Mouse (Mus musculus): ENCODE data around the gene Mturn. TPM values are rescaled to one million over a fixed set of nuclear protein-coding genes. Genes with fewer than 3 reads are reported as not detected.

Mturn gene
- polyA plus RNA-seq, 1 experiment from 2014 or later, result 2.5 TPM

GRCm38 (mm10) chr6:54706611-54707172 is 25.3 kb downstream of the Mturn start:
- ATAC-seq, result no peak
- Histone ChIP-seq H3K27me3 (replicated peaks; ENCODE audit: control insufficient read depth, insufficient read depth, low read length) (no peaks in the 10 kb centered on the region; the same call in 1 of the 2 replicates), H3K36me3 (ENCODE audit: control insufficient read depth, insufficient read depth) (no peaks in the 10 kb centered on the region), H3K4me2 (replicated peaks; ENCODE audit: low read depth) (no peak overlapping the region), H3K9ac (ENCODE audit: low read depth, low read length) (no peak overlapping the region), H3K4me3 (ENCODE audit: low read depth, low read length) (no peak overlapping the region), H3K27ac (ENCODE audit: low read depth, low read length) (no peak overlapping the region), H3K9me3 (ENCODE audit: control insufficient read depth) (0 out of 2 replicates have a peak, but pooled peaks cover 2% of the 10 kb centered on the region), H3K4me1 (replicated peaks; ENCODE audit: control insufficient read depth, insufficient read depth, low read length) (no peaks in the 10 kb centered on the region)
- TF ChIP-seq CTCF (IDR thresholded peaks at IDR 0.05; ENCODE audit: low read depth), result no peak
- WGBS, result 87% methylated on average over 3 of the region's 3 CpGs

GRCm38 (mm10) chr6:54708646-54709045 is 27.2 kb downstream of the Mturn start:
- Histone ChIP-seq H3K4me1 (replicated peaks; ENCODE audit: control insufficient read depth, insufficient read depth, low read length) (no peaks in the 10 kb centered on the region), H3K36me3 (ENCODE audit: control insufficient read depth, insufficient read depth) (no peaks in the 10 kb centered on the region), H3K4me2 (replicated peaks; ENCODE audit: low read depth) (no peak overlapping the region), H3K9me3 (ENCODE audit: control insufficient read depth) (0 out of 2 replicates have a peak, but pooled peaks cover 2% of the 10 kb centered on the region), H3K27me3 (replicated peaks; ENCODE audit: control insufficient read depth, insufficient read depth, low read length) (no peaks in the 10 kb centered on the region; the same call in 1 of the 2 replicates), H3K4me3 (ENCODE audit: low read depth, low read length) (no peak overlapping the region), H3K27ac (ENCODE audit: low read depth, low read length) (no peak overlapping the region), H3K9ac (ENCODE audit: low read depth, low read length) (no peak overlapping the region)
- TF ChIP-seq CTCF (IDR thresholded peaks at IDR 0.05; ENCODE audit: low read depth), result no peak
- WGBS, result 96% methylated on average over 4 of the region's 4 CpGs
- no peak for ATAC-seq

- H3K4me3 ChIP-seq (ENCODE audit: low read depth, low read length), result no peak overlapping the region
- 0 out of 2 replicates have a peak, but pooled peaks cover 2% of the 10 kb centered on the region for H3K9me3 ChIP-seq (ENCODE audit: control insufficient read depth)
- TF ChIP-seq CTCF (IDR thresholded peaks at IDR 0.05; ENCODE audit: low read depth), result no peak
- ATAC-seq, result no peak
- H3K36me3 ChIP-seq (ENCODE audit: control insufficient read depth, insufficient read depth), result no peaks in the 10 kb centered on the region
- H3K27me3 ChIP-seq (replicated peaks; ENCODE audit: control insufficient read depth, insufficient read depth, low read length), result no peaks in the 10 kb centered on the region
- no peaks in the 10 kb centered on the region for H3K4me1 ChIP-seq (replicated peaks; ENCODE audit: control insufficient read depth, insufficient read depth, low read length)
- 23% methylated on average over 2 of the region's 2 CpGs for WGBS
- no peak overlapping the region for H3K4me2 ChIP-seq (replicated peaks; ENCODE audit: low read depth)
- H3K9ac ChIP-seq (ENCODE audit: low read depth, low read length), result no peak overlapping the region
- no peak overlapping the region for H3K27ac ChIP-seq (ENCODE audit: low read depth, low read length)
Observed at GRCm38 (mm10) chr6:54715697-54716096, 34.3 kb downstream of the Mturn start.

GRCm38 (mm10) chr6:54718779-54719685 is 37.6 kb downstream of the Mturn start:
- no peak for ATAC-seq
- no peak overlapping the region for H3K4me3 ChIP-seq (ENCODE audit: low read depth, low read length)
- WGBS, result 74% methylated on average over 15 of the region's 15 CpGs
- H3K9ac ChIP-seq (ENCODE audit: low read depth, low read length), result no peak overlapping the region
- H3K36me3 ChIP-seq (ENCODE audit: control insufficient read depth, insufficient read depth), result no peaks in the 10 kb centered on the region
- no peaks in the 10 kb centered on the region for H3K9me3 ChIP-seq (ENCODE audit: control insufficient read depth)
- H3K4me1 ChIP-seq (replicated peaks; ENCODE audit: control insufficient read depth, insufficient read depth, low read length), result no peaks in the 10 kb centered on the region
- TF ChIP-seq CTCF (IDR thresholded peaks at IDR 0.05; ENCODE audit: low read depth), result no peak
- H3K27ac ChIP-seq (ENCODE audit: low read depth, low read length), result no peak overlapping the region
- no peak overlapping the region for H3K4me2 ChIP-seq (replicated peaks; ENCODE audit: low read depth)
- no peaks in the 10 kb centered on the region for H3K27me3 ChIP-seq (replicated peaks; ENCODE audit: control insufficient read depth, insufficient read depth, low read length)

GRCm38 (mm10) chr6:54719686-54720310 is 38.4 kb downstream of the Mturn start:
- no peak for TF ChIP-seq CTCF (IDR thresholded peaks at IDR 0.05; ENCODE audit: low read depth)
- Histone ChIP-seq H3K9ac (ENCODE audit: low read depth, low read length) (no peak overlapping the region), H3K27ac (ENCODE audit: low read depth, low read length) (no peak overlapping the region), H3K9me3 (ENCODE audit: control insufficient read depth) (no peaks in the 10 kb centered on the region), H3K36me3 (ENCODE audit: control insufficient read depth, insufficient read depth) (no peaks in the 10 kb centered on the region), H3K4me3 (ENCODE audit: low read depth, low read length) (no peak overlapping the region), H3K27me3 (replicated peaks; ENCODE audit: control insufficient read depth, insufficient read depth, low read length) (no peaks in the 10 kb centered on the region), H3K4me2 (replicated peaks; ENCODE audit: low read depth) (no peak overlapping the region), H3K4me1 (replicated peaks; ENCODE audit: control insufficient read depth, insufficient read depth, low read length) (no peaks in the 10 kb centered on the region)
- 28% methylated on average over 14 of the region's 14 CpGs for WGBS
- no peak for ATAC-seq

All from intestine, postnatal 0 days (tissue).